Mouse (Mus musculus) MEL (cell line): Measurements from ENCODE around the gene Fcrl5. TPM values are rescaled to one million over a fixed set of nuclear protein-coding genes. Genes with fewer than 3 reads are reported as not detected.

Experiments used
- DNase-seq: peaks from one replicate; pipeline ENCODE4 v3.0.0; 2011; ENCODE audit warnings: low read depth, low spot score
- H3K27ac ChIP-seq: 2 replicates; pipeline ENCODE4 v1.5.1; 2012; ENCODE audit warnings: low read depth, mild to moderate bottlenecking, control low read depth, low read length, moderate library complexity; ENCODE audit not compliant: control insufficient read depth
- H3K27me3 ChIP-seq, 2 experiments: fragments of 150-350 bp in 1 of 2; sonication (generic) in 1 of 2; 2 replicates each; pipeline ENCODE4 v1.6.1; 2012; ENCODE audit warnings: low read length in 2 of 2, mild to moderate bottlenecking in 2 of 2, improper control_type of control experiment in 1 of 2, moderate library complexity in 1 of 2; ENCODE audit not compliant: insufficient read depth in 2 of 2, control insufficient read depth in 1 of 2
- H3K36me3 ChIP-seq, 2 experiments: 2 replicates each; pipeline ENCODE4 v1.6.1; 2012 to 2014; ENCODE audit warnings: low read length in 2 of 2, improper control_type of control experiment in 1 of 2, inconsistent platforms in 1 of 2, mild to moderate bottlenecking in 1 of 2; ENCODE audit not compliant: insufficient read depth in 2 of 2, control insufficient read depth in 1 of 2
- H3K4me1 ChIP-seq, 2 experiments: fragments of 150-350 bp in 1 of 2; sonication (generic) in 1 of 2; 2 replicates each; pipeline ENCODE4 v1.6.1; 2012; ENCODE audit warnings: low read length in 2 of 2, improper control_type of control experiment in 1 of 2, mild to moderate bottlenecking in 1 of 2; ENCODE audit not compliant: insufficient read depth in 2 of 2, control insufficient read depth in 1 of 2
- H3K4me3 ChIP-seq, 2 experiments: fragments of 150-350 bp in 1 of 2; sonication (generic) in 1 of 2; 2 replicates each; pipeline ENCODE4 v1.5.1; 2012; ENCODE audit warnings: low read depth in 2 of 2, low read length in 2 of 2, mild to moderate bottlenecking in 2 of 2, moderate library complexity in 2 of 2, control low read depth in 1 of 2, improper control_type of control experiment in 1 of 2; ENCODE audit not compliant: control insufficient read depth in 1 of 2, insufficient read depth in 1 of 2
- H3K79me2 ChIP-seq: 2 replicates; pipeline ENCODE4 v1.6.1; 2012; ENCODE audit warnings: mild to moderate bottlenecking, low read length, moderate library complexity; ENCODE audit not compliant: control insufficient read depth, poor library complexity, insufficient read depth
- H3K9ac ChIP-seq: 2 replicates; pipeline ENCODE4 v1.6.1; 2012; ENCODE audit warnings: low read depth, mild to moderate bottlenecking, control low read depth, low read length, moderate library complexity; ENCODE audit not compliant: control insufficient read depth, poor library complexity, severe bottlenecking
- H3K9me3 ChIP-seq: fragments of 150-350 bp; sonication (generic); replicated peaks from 2 replicates; pipeline ENCODE4 v1.6.1; 2012; ENCODE audit warnings: mild to moderate bottlenecking, low read length, improper control_type of control experiment, moderate library complexity; ENCODE audit not compliant: insufficient read depth
- BHLHE40 ChIP-seq: IDR thresholded peaks from 2 replicates; pipeline ENCODE4 v1.6.1; 2012; ENCODE audit warnings: low read depth, mild to moderate bottlenecking, inconsistent platforms, low read length, improper control_type of control experiment, borderline replicate concordance
- CHD1 ChIP-seq: IDR thresholded peaks from 2 replicates; pipeline ENCODE4 v1.6.1; 2012; ENCODE audit warnings: low read depth, mild to moderate bottlenecking, inconsistent platforms, low read length, improper control_type of control experiment
- CTCF ChIP-seq, 3 experiments: IDR thresholded peaks in 2 of 3; conservative IDR thresholded peaks in 1 of 3; 2 replicates each; pipeline ENCODE4 v1.5.1; 2011 to 2012; ENCODE audit warnings: low read length in 3 of 3, low read depth in 2 of 3, mild to moderate bottlenecking in 2 of 3, improper control_type of control experiment in 1 of 3, inconsistent platforms in 1 of 3, mixed read lengths in 1 of 3, moderate library complexity in 1 of 3; ENCODE audit not compliant: control insufficient read depth in 1 of 3, insufficient read depth in 1 of 3, poor library complexity in 1 of 3, severe bottlenecking in 1 of 3
- E2F4 ChIP-seq: IDR thresholded peaks from 2 replicates; pipeline ENCODE4 v1.6.1; 2011; ENCODE audit warnings: low read depth, low read length, improper control_type of control experiment, borderline replicate concordance
- EP300 ChIP-seq, 2 experiments: IDR thresholded peaks; 2 replicates each; pipeline ENCODE4 v1.6.1; 2011; ENCODE audit warnings: improper control_type of control experiment in 2 of 2, low read length in 2 of 2, low read depth in 1 of 2, mild to moderate bottlenecking in 1 of 2
- ETS1 ChIP-seq: IDR thresholded peaks from 2 replicates; pipeline ENCODE4 v1.6.1; 2012; ENCODE audit warnings: low read depth, mild to moderate bottlenecking, inconsistent platforms, low read length, improper control_type of control experiment, moderate library complexity
- GATA1 ChIP-seq: IDR thresholded peaks from 2 replicates; pipeline ENCODE4 v1.6.1; 2011; ENCODE audit warnings: low read depth, low read length, improper control_type of control experiment
- HCFC1 ChIP-seq: IDR thresholded peaks from 2 replicates; pipeline ENCODE4 v1.6.1; 2012; ENCODE audit warnings: low read depth, mild to moderate bottlenecking, inconsistent platforms, low read length, improper control_type of control experiment, moderate library complexity
- KAT2A ChIP-seq: conservative IDR thresholded peaks from 2 replicates; pipeline ENCODE4 v1.6.1; 2012; ENCODE audit warnings: low read depth, low read length, improper control_type of control experiment, inconsistent platforms
- MAFK ChIP-seq: IDR thresholded peaks from 2 replicates; pipeline ENCODE4 v1.6.1; 2011; ENCODE audit warnings: low read depth, mild to moderate bottlenecking, low read length, improper control_type of control experiment, borderline replicate concordance
- MAX ChIP-seq: IDR thresholded peaks from 2 replicates; pipeline ENCODE4 v1.6.1; 2011; ENCODE audit warnings: low read length, improper control_type of control experiment
- MAZ ChIP-seq: IDR thresholded peaks from 2 replicates; pipeline ENCODE4 v1.6.1; 2012; ENCODE audit warnings: low read depth, mild to moderate bottlenecking, inconsistent platforms, low read length, improper control_type of control experiment
- MEF2A ChIP-seq: IDR thresholded peaks from 2 replicates; pipeline ENCODE4 v1.6.1; 2014; ENCODE audit warnings: low read depth, mild to moderate bottlenecking, inconsistent platforms, low read length, improper control_type of control experiment; ENCODE audit not compliant: poor library complexity, insufficient replicate concordance, severe bottlenecking; ENCODE audit errors: extremely low read depth
- MXI1 ChIP-seq: IDR thresholded peaks from 2 replicates; pipeline ENCODE4 v1.6.1; 2011; ENCODE audit warnings: mild to moderate bottlenecking, low read depth, low read length, improper control_type of control experiment
- NELFE ChIP-seq: IDR thresholded peaks from 2 replicates; pipeline ENCODE4 v1.6.1; 2011; ENCODE audit warnings: low read depth, low read length, improper control_type of control experiment
- RAD21 ChIP-seq: IDR thresholded peaks from 2 replicates; pipeline ENCODE4 v1.6.1; 2011; ENCODE audit warnings: mild to moderate bottlenecking, low read depth, low read length, improper control_type of control experiment
- RCOR1 ChIP-seq: IDR thresholded peaks from 2 replicates; pipeline ENCODE4 v1.6.1; 2012; ENCODE audit warnings: low read depth, mild to moderate bottlenecking, inconsistent platforms, low read length, improper control_type of control experiment
- SIN3A ChIP-seq: IDR thresholded peaks from 2 replicates; pipeline ENCODE4 v1.6.1; 2012; ENCODE audit warnings: low read length, improper control_type of control experiment, inconsistent platforms
- TCF12 ChIP-seq: IDR thresholded peaks from 2 replicates; pipeline ENCODE4 v1.6.1; 2014; ENCODE audit warnings: low read depth, mild to moderate bottlenecking, inconsistent platforms, low read length, improper control_type of control experiment, moderate library complexity
- UBTF ChIP-seq: IDR thresholded peaks from 2 replicates; pipeline ENCODE4 v1.6.1; 2012; ENCODE audit warnings: low read depth, mild to moderate bottlenecking, inconsistent platforms, low read length, improper control_type of control experiment, moderate library complexity, borderline replicate concordance; ENCODE audit not compliant: insufficient read depth
- USF2 ChIP-seq, 2 experiments: IDR thresholded peaks; 2 replicates each; pipeline ENCODE4 v1.6.1; 2011 to 2012; ENCODE audit warnings: improper control_type of control experiment in 2 of 2, low read length in 2 of 2, borderline replicate concordance in 1 of 2, inconsistent platforms in 1 of 2, low read depth in 1 of 2, mild to moderate bottlenecking in 1 of 2; ENCODE audit not compliant: insufficient read depth in 1 of 2
- ZC3H11A ChIP-seq: IDR thresholded peaks from 2 replicates; pipeline ENCODE4 v1.6.1; 2012; ENCODE audit warnings: low read depth, mild to moderate bottlenecking, inconsistent platforms, low read length, improper control_type of control experiment
- ZKSCAN1 ChIP-seq: IDR thresholded peaks from 2 replicates; pipeline ENCODE4 v1.6.1; 2012; ENCODE audit warnings: low read depth, mild to moderate bottlenecking, inconsistent platforms, low read length, improper control_type of control experiment, moderate library complexity
- ZNF384 ChIP-seq: IDR thresholded peaks from 2 replicates; pipeline ENCODE4 v1.6.1; 2012; ENCODE audit warnings: low read depth, mild to moderate bottlenecking, inconsistent platforms, low read length, improper control_type of control experiment
- polyA plus RNA-seq, 2 experiments: library from polyadenylated mRNA; stranded (reverse) in 1 of 2; unstranded in 1 of 2; fragments of >175 nt in 1 of 2; fragments of >200 nt in 1 of 2; gene quantifications; 2 replicates each; pipeline versions ENCODE4 v1.2.1 to v1.2.4; 2012; ENCODE audit warnings: low replicate concordance in 2 of 2, low read depth in 1 of 2; ENCODE audit not compliant: insufficient read length in 2 of 2, insufficient read depth in 1 of 2, missing spikeins in 1 of 2
- total RNA-seq: library from RNA; depleted of rRNA; stranded (reverse); fragments of 300-350 nt; gene quantifications from 2 replicates; pipeline ENCODE4 v1.2.3, GENCODE M21; 2012

Fcrl5 gene
- total and polyA plus RNA-seq, 3 experiments: 0.03 TPM; not detected in 2

- H3K9me3 ChIP-seq: no peaks in the 10 kb centered on the region
- H3K27ac ChIP-seq: no peak overlapping the region
- DNase-seq: no peak
- H3K36me3 ChIP-seq: no peaks in the 10 kb centered on the region
- H3K79me2 ChIP-seq: no peaks in the 10 kb centered on the region
- no peak for TF ChIP-seq MXI1
- TF ChIP-seq UBTF: no peak
- TF ChIP-seq E2F4: no peak
- TF ChIP-seq MAX: no peak
- no peak for TF ChIP-seq ZC3H11A
- TF ChIP-seq NELFE: no peak
- no peak for TF ChIP-seq ETS1
- TF ChIP-seq BHLHE40: no peak
- no peak for TF ChIP-seq USF2 (IDR thresholded peaks at IDR 0.05; ENCODE audit: borderline replicate concordance in 1 of 2, insufficient read depth in 1 of 2, low read depth in 1 of 2, low read length in 2 of 2)
- TF ChIP-seq CHD1: no peak
- TF ChIP-seq ZNF384: no peak
- no peak for TF ChIP-seq HCFC1
- no peak for TF ChIP-seq RCOR1
- TF ChIP-seq CTCF (IDR thresholded peaks at IDR 0.05 in 2 of 3, conservative IDR thresholded peaks at IDR 0.05 in 1 of 3; ENCODE audit: control insufficient read depth in 1 of 3, insufficient read depth in 1 of 3, low read depth in 2 of 3, low read length in 3 of 3, poor library complexity in 1 of 3, severe bottlenecking in 1 of 3): no peak
- no peak for TF ChIP-seq SIN3A
- no peak for TF ChIP-seq EP300 (IDR thresholded peaks at IDR 0.05; ENCODE audit: low read depth in 1 of 2, low read length in 2 of 2)
- TF ChIP-seq TCF12: no peak
- no peak for TF ChIP-seq ZKSCAN1
- no peak for TF ChIP-seq MEF2A
- no peak overlapping the region for H3K4me3 ChIP-seq
- no peaks in the 10 kb centered on the region for H3K27me3 ChIP-seq
- H3K4me1 ChIP-seq: no peaks in the 10 kb centered on the region
- no peak overlapping the region for H3K9ac ChIP-seq
These were observed 51.8 kb downstream of the Fcrl5 start for GRCm38 (mm10) chr3:87487392-87487791.

DNA sequence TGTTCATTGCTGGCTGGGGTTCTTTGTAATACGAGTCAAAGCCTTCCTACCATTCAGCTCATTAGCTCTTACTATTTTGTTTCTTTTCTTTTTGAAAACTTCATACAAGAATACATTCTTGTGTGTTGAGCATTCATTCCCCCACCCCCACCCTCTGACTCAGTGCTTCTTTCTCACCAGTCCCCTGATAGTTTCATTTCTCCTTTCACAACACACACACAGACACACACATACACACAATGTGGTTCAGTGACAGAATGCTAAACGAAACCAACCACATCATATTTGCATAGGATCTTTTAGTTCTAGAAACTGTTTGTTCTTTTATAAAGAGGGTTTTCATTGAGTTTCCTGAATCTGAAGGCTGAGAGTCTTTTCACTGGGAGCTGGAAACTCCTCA, 52.3 kb downstream of the Fcrl5 start:
- Histone ChIP-seq H3K4me1 (no peaks in the 10 kb centered on the region), H3K27me3 (no peaks in the 10 kb centered on the region)
- DNase-seq: no peak
- TF ChIP-seq MXI1 (no peak), GATA1 (no peak), USF2 (IDR thresholded peaks at IDR 0.05; ENCODE audit: borderline replicate concordance in 1 of 2, insufficient read depth in 1 of 2, low read depth in 1 of 2, low read length in 2 of 2) (no peak), UBTF (no peak), RAD21 (no peak), MAFK (no peak), MAZ (no peak), MEF2A (no peak), KAT2A (no peak), ZNF384 (no peak), SIN3A (no peak)
- TF ChIP-seq, all 39 proteins: peak for 0
- Histone ChIP-seq H3K9ac (no peak overlapping the region), H3K27ac (no peak overlapping the region), H3K9me3 (no peaks in the 10 kb centered on the region), H3K79me2 (no peaks in the 10 kb centered on the region), H3K4me3 (no peak overlapping the region), H3K36me3 (no peaks in the 10 kb centered on the region)
